Mouse (Mus musculus) embryonic facial prominence, embryonic 11.5 days (tissue): ENCODE data around the gene Tut7. TPM values are rescaled to one million over a fixed set of nuclear protein-coding genes. Genes with fewer than 3 reads are reported as not detected.

Experiments used
- ATAC-seq: fragments of 200-750 bp; cut with Nextera tagmentation; replicated peaks from 2 replicates; pipeline ENCODE4 v1.8.0; 2017; ENCODE audit warnings: low read depth; ENCODE audit not compliant: insufficient number of reproducible peaks, low FRiP score, low TSS enrichment
- DNase-seq: peaks from one replicate; pipeline ENCODE4 v3.0.0-alpha.2; 2015; ENCODE audit warnings: low spot score
- H3K27ac ChIP-seq: fragments of 300-500 bp; sonication (generic); replicated peaks from 2 replicates; pipeline ENCODE4 v1.5.1; 2014; ENCODE audit warnings: mild to moderate bottlenecking, low read depth, low read length, control low read depth
- H3K27me3 ChIP-seq: fragments of 300-500 bp; sonication (generic); 2 replicates; pipeline ENCODE4 v1.6.1; 2014; ENCODE audit warnings: mild to moderate bottlenecking, low read length, moderate library complexity, mixed read lengths; ENCODE audit not compliant: control insufficient read depth, insufficient read depth
- H3K36me3 ChIP-seq: fragments of 300-500 bp; sonication (generic); replicated peaks from 2 replicates; pipeline ENCODE4 v1.6.1; 2014; ENCODE audit warnings: low read depth, mild to moderate bottlenecking, low read length, moderate library complexity, mixed read lengths; ENCODE audit not compliant: control insufficient read depth, insufficient read depth
- H3K4me1 ChIP-seq: fragments of 300-500 bp; sonication (generic); 2 replicates; pipeline ENCODE4 v1.6.1; 2014; ENCODE audit warnings: low read length, mixed read lengths; ENCODE audit not compliant: control insufficient read depth, insufficient read depth
- H3K4me2 ChIP-seq: fragments of 300-500 bp; sonication (generic); 2 replicates; pipeline ENCODE4 v1.6.1; 2014; ENCODE audit warnings: low read depth, mild to moderate bottlenecking, control low read depth, low read length, moderate library complexity
- H3K4me3 ChIP-seq: fragments of 300-500 bp; sonication (generic); 2 replicates; pipeline ENCODE4 v1.5.1; 2014; ENCODE audit warnings: low read depth, low read length, control low read depth
- H3K9ac ChIP-seq: fragments of 300-500 bp; sonication (generic); replicated peaks from 2 replicates; pipeline ENCODE4 v1.6.1; 2014; ENCODE audit warnings: mild to moderate bottlenecking, control low read depth, low read length
- H3K9me3 ChIP-seq: fragments of 300-500 bp; sonication (generic); replicated peaks from 2 replicates; pipeline ENCODE4 v1.6.1; 2016; ENCODE audit warnings: mild to moderate bottlenecking, low read length, inconsistent platforms, mixed read lengths; ENCODE audit not compliant: control insufficient read depth
- WGBS: fragments of 180-500 bp; shearing (Covaris S2); extraction: QIAGEN DNeasy Blood & Tissue Kit; methylation state at CpG from one replicate; pipeline ENCODE4 v1.1.7; 2014; 5-methylcytosine and 5-hydroxymethylcytosine counted together
- polyA plus RNA-seq: library from polyadenylated mRNA; unstranded; fragments of >200 nt; fragmentation: Nextera tagmentation; extraction: Ambion mirVana; gene quantifications from 2 replicates; pipeline ENCODE4 v1.2.1, GENCODE M21; 2014

Gene Tut7
- polyA plus RNA-seq, 1 experiment from 2014 or later, result 48.7 TPM

GRCm38 (mm10) chr13:59838464-59838863 is 15.5 kb upstream of the Tut7 start:
- DNase-seq, result no peak
- ATAC-seq, result no peak
- no peaks in the 10 kb centered on the region for H3K9me3 ChIP-seq
- H3K9ac ChIP-seq, result no peak overlapping the region
- H3K36me3 ChIP-seq, result no peaks in the 10 kb centered on the region
- H3K27ac ChIP-seq, result no peak overlapping the region
- H3K4me2 ChIP-seq, result no peak overlapping the region
- H3K4me1 ChIP-seq, result no peaks in the 10 kb centered on the region
- WGBS, result 92% methylated on average over 3 of the region's 3 CpGs
- no peaks in the 10 kb centered on the region for H3K27me3 ChIP-seq
- H3K4me3 ChIP-seq, result no peak overlapping the region

GRCm38 (mm10) chr13:59836811-59837210 is 13.9 kb upstream of the Tut7 start:
- H3K4me2 ChIP-seq, result no peak overlapping the region
- H3K4me3 ChIP-seq, result no peak overlapping the region
- H3K4me1 ChIP-seq, result no peaks in the 10 kb centered on the region
- DNase-seq (no peak), ATAC-seq (no peak)
- no peaks in the 10 kb centered on the region for H3K36me3 ChIP-seq
- WGBS, result 68% methylated on average over 3 of the region's 3 CpGs
- no peaks in the 10 kb centered on the region for H3K27me3 ChIP-seq
- no peaks in the 10 kb centered on the region for H3K9me3 ChIP-seq
- H3K27ac ChIP-seq, result no peak overlapping the region
- H3K9ac ChIP-seq, result no peak overlapping the region

GRCm38 (mm10) chr13:59836101-59836798 is 13.3 kb upstream of the Tut7 start:
- Histone ChIP-seq H3K27ac (no peak overlapping the region), H3K27me3 (no peaks in the 10 kb centered on the region), H3K4me2 (no peak overlapping the region), H3K9ac (no peak overlapping the region), H3K4me3 (no peak overlapping the region), H3K9me3 (no peaks in the 10 kb centered on the region), H3K36me3 (no peaks in the 10 kb centered on the region), H3K4me1 (no peaks in the 10 kb centered on the region)
- ATAC-seq, result no peak
- 85% methylated on average over 14 of the region's 14 CpGs for WGBS
- no peak for DNase-seq

- Histone ChIP-seq H3K9me3 (no peaks in the 10 kb centered on the region), H3K27me3 (no peaks in the 10 kb centered on the region), H3K9ac (no peak overlapping the region), H3K27ac (no peak overlapping the region), H3K4me2 (no peak overlapping the region), H3K4me3 (no peak overlapping the region), H3K36me3 (no peaks in the 10 kb centered on the region), H3K4me1 (no peaks in the 10 kb centered on the region)
- WGBS, result 63% methylated on average over 4 of the region's 4 CpGs
- DNase-seq (no peak), ATAC-seq (no peak)
Measured at GRCm38 (mm10) chr13:59834786-59835452, 12.0 kb upstream of the Tut7 start.

- DNase-seq (no peak), ATAC-seq (no peak)
- H3K27me3 ChIP-seq, result no peaks in the 10 kb centered on the region
- no peaks in the 10 kb centered on the region for H3K36me3 ChIP-seq
- H3K27ac ChIP-seq, result no peak overlapping the region
- H3K4me2 ChIP-seq, result no peak overlapping the region
- H3K9ac ChIP-seq, result no peak overlapping the region
- no peaks in the 10 kb centered on the region for H3K9me3 ChIP-seq
- 85% methylated on average over 7 of the region's 7 CpGs for WGBS
- H3K4me1 ChIP-seq, result no peaks in the 10 kb centered on the region
- no peak overlapping the region for H3K4me3 ChIP-seq
Measured at GRCm38 (mm10) chr13:59832871-59833270, 9.9 kb upstream of the Tut7 start.

- Histone ChIP-seq H3K27ac (no peak overlapping the region), H3K9me3 (no peaks in the 10 kb centered on the region), H3K4me1 (no peaks in the 10 kb centered on the region), H3K27me3 (no peaks in the 10 kb centered on the region), H3K4me3 (no peak overlapping the region), H3K36me3 (no peaks in the 10 kb centered on the region), H3K9ac (no peak overlapping the region), H3K4me2 (no peak overlapping the region)
- ATAC-seq (no peak), DNase-seq (no peak)
- 71% methylated on average over 7 of the region's 7 CpGs for WGBS
Measured at GRCm38 (mm10) chr13:59832454-59832853, 9.5 kb upstream of the Tut7 start.

- Histone ChIP-seq H3K36me3 (no peaks in the 10 kb centered on the region), H3K9ac (no peak overlapping the region), H3K4me1 (no peaks in the 10 kb centered on the region), H3K27ac (no peak overlapping the region), H3K4me3 (no peak overlapping the region), H3K9me3 (no peaks in the 10 kb centered on the region), H3K27me3 (no peaks in the 10 kb centered on the region), H3K4me2 (no peak overlapping the region)
- DNase-seq (no peak), ATAC-seq (no peak)
Measured at GRCm38 (mm10) chr13:59825966-59826365, 3.0 kb upstream of the Tut7 start.

GRCm38 (mm10) chr13:59820836-59821235 is 2.1 kb downstream of the Tut7 start:
- Histone ChIP-seq H3K27ac (no peak overlapping the region), H3K36me3 (no peaks in the 10 kb centered on the region), H3K9me3 (no peaks in the 10 kb centered on the region), H3K4me3 (no peak overlapping the region), H3K4me1 (no peaks in the 10 kb centered on the region), H3K27me3 (no peaks in the 10 kb centered on the region), H3K4me2 (no peak overlapping the region), H3K9ac (no peak overlapping the region)
- DNase-seq, result no peak
- ATAC-seq, result no peak
- 79% methylated on average over 3 of the region's 3 CpGs for WGBS
